ENCODE assay signal across 9 mouse cellular contexts in genomic region chr7:131560697-131561042, GRCm38 (mm10). TPM values are rescaled to one million over a fixed set of nuclear protein-coding genes. Genes with fewer than 3 reads are reported as not detected.
DNase-seq lines count a peak whose midpoint lies in the region; ATAC-seq and TF ChIP-seq lines count a peak whose summit lies in the region.
"Had no signal": no experiment of that assay in that cellular context is flagged by ENCODE, and none has a peak within 500 bp of the region (broad histone marks: within the 10 kb centered on the region; RNA-seq: fewer than 3 reads in every experiment).

No protein-coding gene starts in this region.

- H3K27ac ChIP-seq in heart, embryonic 14.5 days (replicated peaks in 1 of 2; ENCODE audit: control insufficient read depth in 1 of 2, insufficient read depth in 1 of 2, low read depth in 2 of 2, low read length in 2 of 2), result peak overlapping the region; percentile 26 to 81; a peak in 3 of 4 replicates
- H3K27ac ChIP-seq in ES-E14 (ENCODE audit: insufficient read depth, low read depth, low read length, poor library complexity, severe bottlenecking), result peak overlapping the region; percentile 64
- H3K27ac ChIP-seq in hindbrain, embryonic 10.5 days, result peak overlapping the region; percentile 98
- peak overlapping the region; percentile 98 for H3K27ac ChIP-seq in midbrain, embryonic 10.5 days (replicated peaks)

- H3K9ac ChIP-seq in heart, embryonic 14.5 days (ENCODE audit: low read length), result peak overlapping the region; percentile 85
- H3K9ac ChIP-seq in ES-E14 (ENCODE audit: insufficient read depth, low read depth, low read length, poor library complexity, severe bottlenecking), result peak overlapping the region; percentile 99

- H3K4me3 ChIP-seq in heart, embryonic 14.5 days (ENCODE audit: control insufficient read depth in 1 of 2, insufficient read depth in 1 of 2, low read depth in 1 of 2, low read length in 2 of 2), result peak overlapping the region; percentile 70 to 72
- peak overlapping the region; percentile 91 to 95 for H3K4me3 ChIP-seq in ES-E14 (ENCODE audit: insufficient read depth in 1 of 2, low read depth in 1 of 2, low read length in 2 of 2, poor library complexity in 1 of 2, severe bottlenecking in 1 of 2)
- peak overlapping the region; percentile 71 for H3K4me3 ChIP-seq in hindbrain, embryonic 10.5 days
- peak overlapping the region; percentile 88 for H3K4me3 ChIP-seq in midbrain, embryonic 10.5 days

- no peaks in the 10 kb centered on the region for H3K9me3 ChIP-seq in heart, embryonic 14.5 days (ENCODE audit: control insufficient read depth, low read length)
- H3K9me3 ChIP-seq in ES-E14 (ENCODE audit: control insufficient read depth, insufficient read depth, low read depth, low read length), result no peaks in the 10 kb centered on the region
- H3K9me3 ChIP-seq in hindbrain, embryonic 10.5 days, result no peaks in the 10 kb centered on the region
- H3K9me3 ChIP-seq in midbrain, embryonic 10.5 days (replicated peaks), result no peaks in the 10 kb centered on the region

- WGBS in heart, embryonic 14.5 days, result under 1% methylated on average over 14 of the region's 14 CpGs
- 1% methylated on average over 14 of the region's 14 CpGs for WGBS in hindbrain, embryonic 10.5 days
- WGBS in midbrain, embryonic 10.5 days, result under 1% methylated on average over 14 of the region's 14 CpGs

- no peak for DNase-seq in heart, postnatal 25 days (ENCODE audit: low spot score)
- no peak for DNase-seq in ES-E14 (ENCODE audit: low read depth, low spot score)
- no peak for DNase-seq in hindbrain, embryonic 10.5 days (ENCODE audit: low spot score)
- no peak for DNase-seq in midbrain, embryonic 10.5 days (ENCODE audit: low spot score)
- DNase-seq in ovary, postnatal 14 days (ENCODE audit: low spot score), result no peak
- DNase-seq in right cerebral cortex, adult 2 months (ENCODE audit: low spot score in 2 of 2), result no peak
- DNase-seq in thymus, postnatal 25 days, result no peak

- peaks cover 41% of the 10 kb centered on the region for H3K36me3 ChIP-seq in heart, embryonic 14.5 days (ENCODE audit: control insufficient read depth, insufficient read depth, low read length)
- H3K36me3 ChIP-seq in ES-E14 (ENCODE audit: control insufficient read depth, insufficient read depth, low read length, poor library complexity, severe bottlenecking), result peaks cover 23% of the 10 kb centered on the region
- H3K36me3 ChIP-seq in hindbrain, embryonic 10.5 days, result peaks cover 38% of the 10 kb centered on the region
- H3K36me3 ChIP-seq in midbrain, embryonic 10.5 days, result peaks cover 40% of the 10 kb centered on the region

- H3K27me3 ChIP-seq in heart, embryonic 14.5 days (ENCODE audit: control insufficient read depth, insufficient read depth, low read length), result peaks cover 38% of the 10 kb centered on the region
- peaks cover 40% of the 10 kb centered on the region for H3K27me3 ChIP-seq in hindbrain, embryonic 10.5 days (ENCODE audit: insufficient read depth, poor library complexity, severe bottlenecking)
- H3K27me3 ChIP-seq in midbrain, embryonic 10.5 days (ENCODE audit: low read depth, poor library complexity, severe bottlenecking), result peaks cover 41% of the 10 kb centered on the region

- in situ Hi-C loops in ES-E14 (cut with MboI; ENCODE audit: low sequenced_read_pairs in 2 of 2, unreplicated experiment in 2 of 2), result no loop called here

- ATAC-seq in heart, embryonic 14.5 days (ENCODE audit: insufficient number of reproducible peaks, insufficient read depth, low FRiP score, low read depth), result 0 out of 2 replicates have a peak, but pooled peaks have one; percentile 10

- intact Hi-C loops in heart, postnatal 25 days (cut with DNase I), result loop anchor here (5.0 kb wide), 1 partner anchor 148 kb away; the partner anchor contains the start of genes Acadsb and Ikzf5

- H3K4me2 ChIP-seq in heart, embryonic 14.5 days (ENCODE audit: low read length), result peak overlapping the region; percentile 84

- H3K4me1 ChIP-seq in heart, embryonic 14.5 days (ENCODE audit: control insufficient read depth in 2 of 2, insufficient read depth in 2 of 2, low read length in 2 of 2), result peaks cover 0 to 10% of the 10 kb centered on the region in 2 experiments; a peak in 2 of 4 replicates
- peaks cover 0 to 2% of the 10 kb centered on the region in 2 experiments; a peak in 1 of 4 replicates for H3K4me1 ChIP-seq in ES-E14 (ENCODE audit: control insufficient read depth in 2 of 2, insufficient read depth in 2 of 2, low read length in 2 of 2, poor library complexity in 1 of 2)
- peaks cover 43% of the 10 kb centered on the region for H3K4me1 ChIP-seq in hindbrain, embryonic 10.5 days (replicated peaks)
- H3K4me1 ChIP-seq in midbrain, embryonic 10.5 days, result peaks cover 40% of the 10 kb centered on the region

TF ChIP-seq in ES-E14, 5 proteins besides CTCF, POLR2A, EP300 and RAD21:
- TF ChIP-seq MAFK (IDR thresholded peaks at IDR 0.05; ENCODE audit: insufficient read depth, low read depth, low read length) (no peak), HCFC1 (IDR thresholded peaks at IDR 0.05; ENCODE audit: borderline replicate concordance, insufficient read depth, low read length) (no peak), ZNF384 (IDR thresholded peaks at IDR 0.05; ENCODE audit: low read depth, low read length) (no peak), CHD2 (IDR thresholded peaks at IDR 0.05; ENCODE audit: low read depth, low read length) (no peak), ZC3H11A (IDR thresholded peaks at IDR 0.05; ENCODE audit: borderline replicate concordance, low read depth, low read length) (no peak)

RNA-seq across cellular contexts. Expression of gene Bub3, which starts 0.6 kb away (rescaled TPM):
- polyA plus RNA-seq in heart, embryonic 14.5 days (2014; fragmentation: Nextera tagmentation; extraction: Ambion mirVana), result 118 and 121 TPM in 2 replicates
- 10 to 100 TPM; 32.5 to 32.8 TPM for total RNA-seq in heart, postnatal 25 days (2021)
- 127 and 131 TPM in 2 replicates for total RNA-seq in ES-E14 (2012; rRNA removed)
- polyA plus RNA-seq in hindbrain, embryonic 10.5 days (2016; fragmentation: Nextera tagmentation; extraction: Ambion mirVana), result 306 and 322 TPM in 2 replicates
- 323 and 340 TPM in 2 replicates for polyA plus RNA-seq in midbrain, embryonic 10.5 days (2016; fragmentation: Nextera tagmentation; extraction: Ambion mirVana)

RNA-seq across cellular contexts. Expression of gene Hmx2, which starts 12.1 kb away (rescaled TPM):
- 0.07 TPM in 1 of 2 replicates, not detected in the other for polyA plus RNA-seq in heart, embryonic 14.5 days (2014; fragmentation: Nextera tagmentation; extraction: Ambion mirVana)
- not detected for total RNA-seq in heart, postnatal 25 days (2021)
- 0.18 and 0.21 TPM in 2 replicates for total RNA-seq in ES-E14 (2012; rRNA removed)
- 0.91 and 1.2 TPM in 2 replicates for polyA plus RNA-seq in hindbrain, embryonic 10.5 days (2016; fragmentation: Nextera tagmentation; extraction: Ambion mirVana)
- polyA plus RNA-seq in midbrain, embryonic 10.5 days (2016; fragmentation: Nextera tagmentation; extraction: Ambion mirVana), result 0.07 TPM in 2 replicates
- polyA plus RNA-seq: gonadal fat pad, adult 2 months had no signal

RNA-seq across cellular contexts. Expression of gene Hmx3, which starts 18.0 kb away (rescaled TPM):
- polyA plus RNA-seq in heart, embryonic 14.5 days (2014; fragmentation: Nextera tagmentation; extraction: Ambion mirVana), result 0.14 TPM in 1 of 2 replicates, not detected in the other
- total RNA-seq in heart, postnatal 25 days (2021), result not detected
- not detected in 2 replicates for total RNA-seq in ES-E14 (2012; rRNA removed)
- polyA plus RNA-seq in hindbrain, embryonic 10.5 days (2016; fragmentation: Nextera tagmentation; extraction: Ambion mirVana), result 0.61 and 0.93 TPM in 2 replicates
- not detected in 2 replicates for polyA plus RNA-seq in midbrain, embryonic 10.5 days (2016; fragmentation: Nextera tagmentation; extraction: Ambion mirVana)
- polyA plus RNA-seq: gonadal fat pad, adult 2 months had no signal
